Mouse (Mus musculus) 3T3-L1 (cell line): ENCODE data around the gene Igfbpl1.

Source experiments
- DNase-seq: peaks from one replicate; pipeline ENCODE4 v3.0.0-alpha.2; 2015; ENCODE audit warnings: low read depth, low spot score

The Igfbpl1 gene

DNA sequence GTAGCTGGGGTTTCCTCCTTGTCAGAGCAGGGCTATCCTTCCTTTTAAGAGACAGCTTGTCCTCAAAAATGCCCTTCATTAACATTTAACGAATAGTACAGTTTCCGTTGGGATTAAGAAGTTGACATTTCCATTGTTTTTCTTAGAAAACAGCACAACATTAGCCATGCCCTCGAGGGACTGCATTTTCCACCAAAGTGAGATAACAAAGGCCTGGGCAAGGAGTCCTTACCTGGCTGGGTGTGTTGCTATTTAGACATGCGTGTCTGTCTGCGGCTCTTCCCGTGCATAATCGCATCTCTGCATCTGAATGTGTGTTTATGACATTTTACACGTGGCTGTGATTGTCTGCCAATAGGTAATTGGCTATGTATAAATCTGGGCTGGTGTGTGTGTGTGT, 55.5 kb downstream of the Igfbpl1 start:
- DNase-seq, result no peak

DNA sequence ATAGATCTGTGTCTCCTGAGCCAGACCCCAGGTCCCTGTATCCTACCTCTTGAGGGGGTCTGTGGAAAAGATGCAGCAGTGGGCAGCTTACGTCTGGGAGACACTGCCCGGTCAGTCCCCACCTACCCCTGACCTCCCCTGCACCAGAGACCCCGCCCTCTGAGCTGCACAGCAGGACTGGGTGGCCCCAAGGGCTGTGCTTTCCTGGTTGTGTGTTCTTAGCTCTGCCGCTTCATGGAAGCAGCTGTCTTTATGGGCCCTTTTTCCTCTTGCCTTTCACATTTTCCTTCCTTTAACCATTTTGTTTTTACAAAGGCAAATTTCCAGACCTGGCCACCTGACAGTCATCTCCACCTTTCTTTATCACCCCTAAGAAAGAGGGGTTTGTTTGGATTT, 56.1 kb downstream of the Igfbpl1 start:
- no peak for DNase-seq

DNA sequence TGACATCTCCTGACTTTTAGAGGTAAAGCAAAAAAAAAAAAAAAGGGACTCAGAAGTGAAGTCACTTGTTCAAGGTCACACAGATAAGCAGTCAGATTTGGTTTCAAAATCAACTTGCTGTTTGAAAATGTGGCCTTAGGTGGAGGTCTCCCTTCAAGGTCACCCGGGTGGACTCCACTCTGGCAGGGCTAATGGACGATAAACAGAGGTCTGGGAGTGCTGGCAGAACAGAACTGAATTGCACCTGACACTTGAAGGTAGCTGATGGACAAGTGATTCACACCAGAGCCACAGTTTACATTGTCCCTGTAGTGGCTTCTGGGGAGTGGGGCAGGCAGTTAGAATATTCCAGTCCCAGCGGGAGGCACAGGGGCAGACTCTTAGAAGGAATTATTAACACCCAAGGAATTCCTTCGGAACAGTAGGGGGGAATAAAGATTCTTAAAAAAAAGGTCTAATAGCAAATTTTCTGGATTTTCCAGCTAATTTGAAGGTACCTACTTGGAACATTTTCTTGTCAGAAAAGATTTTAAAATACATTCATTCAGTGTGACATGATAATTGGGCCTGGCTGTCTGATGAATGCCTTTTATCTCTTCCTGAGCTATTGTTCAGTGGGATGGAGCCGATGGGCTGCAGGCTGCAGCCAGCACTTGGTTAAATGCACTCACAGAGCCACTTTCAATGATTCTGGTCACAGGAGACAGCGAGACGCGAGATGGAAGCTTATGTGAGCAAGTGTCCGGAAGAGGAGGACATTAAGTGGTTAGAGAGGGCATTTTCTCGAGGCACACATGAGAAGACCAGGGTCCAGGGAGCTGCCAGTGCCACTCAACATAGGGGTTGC, 56.7 kb downstream of the Igfbpl1 start:
- no peak for DNase-seq

DNA sequence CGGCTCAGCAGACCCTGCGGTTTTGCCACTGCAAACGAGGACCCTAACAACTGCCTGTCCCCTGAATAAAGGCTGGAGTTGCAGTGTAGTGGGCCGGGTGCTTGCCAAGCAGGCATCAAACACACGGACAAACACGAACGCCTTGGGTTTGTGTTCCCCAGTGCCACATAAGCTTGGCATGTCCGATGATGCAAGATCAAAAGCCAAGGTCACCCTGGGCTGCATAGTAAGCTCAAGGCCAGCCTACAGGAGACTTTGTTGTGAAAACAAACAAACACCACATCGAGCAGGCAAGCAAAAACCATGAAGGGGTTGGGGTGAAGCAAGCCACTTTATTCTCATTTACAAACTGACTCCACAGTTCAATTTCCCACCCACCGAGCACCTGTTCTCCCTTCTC, 57.6 kb downstream of the Igfbpl1 start:
- DNase-seq, result no peak

DNA sequence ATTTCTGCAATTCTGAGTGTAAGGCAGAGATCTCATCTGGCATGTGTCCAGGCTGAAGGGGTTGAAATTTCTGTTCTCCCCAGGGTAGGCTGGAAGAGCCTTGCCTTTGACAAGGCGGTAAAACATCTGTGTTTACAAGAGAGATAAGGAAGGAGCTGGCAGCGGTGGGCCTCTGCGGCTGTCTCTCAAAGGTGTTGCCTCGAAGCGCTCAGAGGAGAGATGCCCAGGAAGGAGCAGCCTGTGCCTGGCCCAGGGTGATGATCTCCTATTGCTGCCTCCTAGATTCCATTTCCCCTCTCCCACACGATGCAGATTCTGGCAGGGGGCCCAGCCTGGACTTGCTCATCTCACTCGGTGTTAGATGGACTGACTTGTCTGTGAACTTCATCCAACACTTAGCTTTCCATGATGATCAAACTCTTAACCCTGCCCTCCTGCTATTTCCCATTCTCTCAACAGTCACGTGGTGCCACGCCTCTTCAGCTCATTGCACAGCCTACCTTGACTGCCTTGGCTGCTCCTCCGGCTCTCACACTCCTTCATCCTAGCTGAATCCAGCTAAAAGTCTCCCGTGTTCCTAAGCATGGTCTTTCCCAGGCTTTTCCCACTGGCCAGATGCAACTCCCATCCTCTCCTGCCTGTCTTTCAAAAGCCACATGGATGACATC, 58.7 kb downstream of the Igfbpl1 start:
- DNase-seq, result peak; percentile 8

DNA sequence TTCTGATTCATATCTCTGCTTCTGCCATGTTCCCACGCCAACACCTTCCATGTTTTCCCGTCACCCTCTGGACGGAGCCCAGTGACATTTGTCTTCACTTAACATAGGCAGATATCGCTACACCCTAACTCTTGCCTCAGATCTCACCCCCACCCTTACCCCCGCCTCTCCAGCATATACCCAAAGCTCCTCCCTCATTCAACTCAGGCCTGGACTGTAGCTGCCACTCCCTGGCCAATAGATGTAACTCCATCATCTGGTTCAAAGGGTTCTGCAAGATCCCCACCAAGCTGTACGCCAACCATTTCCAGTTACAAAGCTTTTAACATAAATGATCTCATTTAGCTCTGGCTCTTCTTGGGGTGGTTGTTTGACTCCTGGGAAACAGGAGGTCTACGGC, 59.9 kb downstream of the Igfbpl1 start:
- no peak for DNase-seq

DNA sequence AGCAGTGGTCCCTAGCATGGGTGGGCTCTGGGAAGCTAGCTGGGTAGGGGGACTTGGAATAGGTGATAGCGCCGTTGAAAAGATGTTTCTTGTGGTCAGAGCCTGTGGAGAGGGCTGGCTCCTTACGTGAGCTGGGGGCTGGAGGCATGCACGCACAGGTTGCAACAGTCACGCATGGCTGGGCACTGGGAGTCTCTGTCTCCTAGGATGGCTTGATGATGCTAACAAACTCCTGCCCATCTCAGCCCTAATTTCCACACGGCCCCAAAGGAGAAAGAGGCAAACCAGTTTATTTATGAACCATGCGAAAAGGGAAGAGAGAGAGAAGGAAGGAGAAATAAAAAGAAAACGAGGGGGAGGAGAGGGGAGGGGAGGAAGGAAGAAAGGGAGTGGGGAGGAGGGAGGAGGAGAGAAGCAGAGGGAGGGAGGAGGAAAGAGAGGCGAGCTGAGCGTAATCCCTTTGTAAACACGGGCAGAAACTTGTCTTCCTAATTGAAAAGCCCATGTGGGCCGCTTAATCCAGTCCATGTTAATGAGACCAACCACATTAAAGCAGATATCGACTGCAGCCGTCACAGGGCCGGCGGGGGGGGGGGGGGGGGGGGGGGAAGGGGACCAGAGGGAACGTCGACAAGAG, 61.0 kb downstream of the Igfbpl1 start:
- no peak for DNase-seq

DNA sequence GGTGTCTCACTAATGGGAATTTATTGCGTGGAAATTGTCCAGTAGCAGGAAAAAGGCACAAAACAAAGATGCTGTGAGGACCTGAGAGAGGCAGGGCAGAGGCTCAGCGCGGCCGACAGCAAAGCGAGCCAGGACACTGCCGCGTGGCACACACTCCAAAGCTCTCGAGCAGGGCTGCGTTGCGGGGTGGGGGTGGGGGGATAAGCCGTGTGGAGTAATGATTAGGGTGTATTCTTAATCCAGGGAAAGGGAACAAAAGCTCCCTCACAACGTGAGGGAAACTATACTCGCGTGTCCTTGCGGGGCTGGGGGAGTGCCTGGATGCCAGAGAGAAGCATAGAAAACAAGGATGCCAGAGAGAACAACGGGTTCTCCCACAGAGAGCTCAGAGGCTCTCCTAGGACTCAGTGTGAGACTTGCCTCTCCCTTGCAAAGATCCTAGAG, 61.6 kb downstream of the Igfbpl1 start:
- no peak for DNase-seq

DNA sequence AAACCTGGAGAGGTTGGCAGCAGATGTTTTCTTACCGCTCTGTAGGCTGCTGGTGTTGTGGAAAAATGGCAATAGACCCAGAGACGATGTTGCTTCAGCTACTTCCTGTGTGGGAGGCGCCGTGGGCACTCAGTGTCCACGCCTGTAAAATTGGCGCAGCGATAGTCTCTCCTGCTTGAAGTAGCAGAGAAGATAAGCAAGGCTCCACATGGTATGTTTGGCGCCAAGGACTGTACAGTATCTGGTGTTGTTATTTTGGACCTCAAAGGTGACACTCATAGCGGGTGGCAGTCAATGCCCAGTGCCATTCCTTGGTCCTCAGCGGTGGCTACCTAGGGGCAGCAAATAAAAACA, 62.6 kb downstream of the Igfbpl1 start:
- no peak for DNase-seq

DNA sequence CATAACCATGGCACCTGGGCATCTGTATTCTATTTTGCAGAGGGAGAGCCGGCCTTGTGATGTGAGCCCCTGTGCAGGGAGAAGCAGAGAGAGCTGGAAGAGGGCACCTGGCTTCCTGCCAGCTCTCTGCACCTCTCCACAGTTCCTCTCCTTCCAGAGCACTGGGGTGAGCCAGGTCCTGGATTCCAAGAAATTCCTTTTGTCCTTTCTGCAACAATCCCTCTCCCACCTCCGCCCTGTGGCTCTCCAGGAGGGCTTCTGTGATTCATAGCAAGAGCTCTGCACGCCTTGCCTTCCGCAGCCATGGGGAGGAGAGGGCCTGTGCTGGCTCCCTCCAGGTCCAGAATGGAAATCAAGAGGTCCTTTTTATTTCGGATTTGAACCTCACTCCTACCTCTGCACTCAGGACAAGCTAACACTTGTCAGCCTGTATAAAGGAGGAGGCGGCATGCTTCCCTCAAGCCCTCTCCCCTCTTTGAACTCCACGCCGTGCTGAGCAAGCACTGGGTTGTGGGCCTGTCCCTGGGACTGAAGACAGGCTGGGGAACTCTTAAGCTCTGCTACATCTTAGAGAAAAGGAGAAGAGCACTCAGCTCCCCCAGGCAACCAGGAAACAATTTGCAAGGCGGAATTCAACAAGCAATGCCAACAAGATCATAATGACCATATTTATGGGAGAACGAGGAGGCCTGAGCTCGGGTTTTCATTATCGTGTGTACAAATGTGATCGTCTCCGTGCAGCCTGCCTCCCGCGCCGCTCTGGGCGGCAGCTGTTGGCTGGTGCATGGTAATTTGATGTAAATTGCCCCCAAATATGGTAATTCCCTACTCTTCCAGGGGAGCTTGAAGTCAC, 63.2 kb downstream of the Igfbpl1 start:
- DNase-seq, result no peak

DNA sequence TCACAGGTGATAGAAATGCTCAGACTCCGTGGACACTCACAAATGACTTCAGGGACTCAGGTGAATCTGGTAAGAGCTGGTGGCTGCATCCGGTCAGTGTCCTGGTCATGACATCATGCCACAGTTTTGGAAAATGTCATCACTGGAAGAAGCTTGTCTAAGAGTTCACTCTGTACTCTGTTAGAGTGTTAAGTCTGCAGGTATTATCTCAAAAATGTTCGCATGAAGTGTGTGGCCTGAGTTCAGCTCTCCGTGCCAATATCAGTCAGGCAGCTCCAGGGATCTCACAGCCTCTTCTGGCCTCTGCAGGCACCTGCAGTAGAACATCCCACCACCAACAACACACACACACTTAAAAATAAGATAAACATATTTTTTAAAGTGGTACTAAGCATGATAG, 64.1 kb downstream of the Igfbpl1 start:
- DNase-seq, result no peak
